Mouse (Mus musculus): Measurements from ENCODE around the gene Olfr1425. TPM values are rescaled to one million over a fixed set of nuclear protein-coding genes. Genes with fewer than 3 reads are reported as not detected.
"Not testable (repeated sequence)": the region's sequence is repeated elsewhere in the genome, so short reads cannot be mapped to it uniquely, and the experiment has no call there.

Gene Olfr1425
- not detected in 2 replicates for polyA plus RNA-seq (2014; fragmentation: Nextera tagmentation; extraction: Ambion mirVana)

- 83% methylated on average over 4 of the region's 4 CpGs for WGBS
- H3K4me3 ChIP-seq (ENCODE audit: low read depth, low read length); H3K9me3 ChIP-seq (ENCODE audit: control insufficient read depth, low read length); H3K4me1 ChIP-seq (replicated peaks; ENCODE audit: control insufficient read depth, insufficient read depth, low read length); DNase-seq (ENCODE audit: low spot score); H3K27me3 ChIP-seq (replicated peaks; ENCODE audit: control insufficient read depth, insufficient read depth, low read length); ATAC-seq (replicated peaks; ENCODE audit: low FRiP score); H3K27ac ChIP-seq (ENCODE audit: low read depth, low read length); H3K4me2 ChIP-seq; H3K9ac ChIP-seq (ENCODE audit: low read depth, low read length); H3K36me3 ChIP-seq (ENCODE audit: control insufficient read depth, insufficient read depth, low read length): not testable (repeated sequence)
Measured at GRCm38 (mm10) chr19:12077631-12078030, at the start of gene Olfr1425. TSS of gene Olfr1425 (minus strand) at chr19:12077731.

DNA sequence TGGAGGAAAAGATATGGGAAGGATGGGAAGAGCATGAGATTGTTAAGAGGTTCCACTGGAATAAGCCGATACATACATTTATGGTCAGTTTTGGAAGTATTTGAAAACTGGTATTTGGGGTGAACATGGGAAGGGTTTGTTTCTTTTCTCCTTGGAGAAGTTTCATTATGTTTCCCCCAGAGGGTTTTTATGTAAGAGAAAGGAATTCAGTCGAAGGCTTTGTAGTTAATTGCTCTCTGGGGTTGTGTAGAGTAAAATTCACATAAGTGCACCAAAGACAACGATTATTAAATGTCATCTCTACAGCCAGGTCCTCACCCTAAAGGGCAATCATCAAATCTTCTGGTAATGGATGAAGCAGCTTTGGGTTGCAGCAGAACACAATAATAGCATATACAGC lies 45.6 kb upstream of the Olfr1425 start, which contains the start of gene Olfr76:
Gene Olfr76, minus strand, starts transcription at position 101 of the 400 bp plus-strand sequence.
- no peak for ATAC-seq (replicated peaks; ENCODE audit: low FRiP score)
- WGBS, result 65% methylated on average over 3 of the region's 3 CpGs

GRCm38 (mm10) chr19:12116464-12116863 lies 38.9 kb upstream of the Olfr1425 start:
- ATAC-seq (replicated peaks; ENCODE audit: low FRiP score), result no peak
- Histone ChIP-seq H3K27me3 (replicated peaks; ENCODE audit: control insufficient read depth, insufficient read depth, low read length) (no peaks in the 10 kb centered on the region), H3K9me3 (ENCODE audit: control insufficient read depth, low read length) (no peaks in the 10 kb centered on the region), H3K4me2 (no peak overlapping the region), H3K9ac (ENCODE audit: low read depth, low read length) (no peak overlapping the region), H3K36me3 (ENCODE audit: control insufficient read depth, insufficient read depth, low read length) (no peaks in the 10 kb centered on the region), H3K4me1 (replicated peaks; ENCODE audit: control insufficient read depth, insufficient read depth, low read length) (no peaks in the 10 kb centered on the region), H3K27ac (ENCODE audit: low read depth, low read length) (no peak overlapping the region), H3K4me3 (ENCODE audit: low read depth, low read length) (no peak overlapping the region)
- no peak for DNase-seq (ENCODE audit: low spot score)
- WGBS, result 82% methylated on average over 3 of the region's 3 CpGs

More for the DNA sequence above, 45.6 kb upstream of the Olfr1425 start, which contains the start of gene Olfr76:
- Histone ChIP-seq H3K27me3 (replicated peaks; ENCODE audit: control insufficient read depth, insufficient read depth, low read length) (no peaks in the 10 kb centered on the region), H3K9me3 (ENCODE audit: control insufficient read depth, low read length) (no peaks in the 10 kb centered on the region), H3K4me1 (replicated peaks; ENCODE audit: control insufficient read depth, insufficient read depth, low read length) (no peaks in the 10 kb centered on the region), H3K4me2 (no peak within 1 kb of the TSS), H3K4me3 (ENCODE audit: low read depth, low read length) (no peak within 1 kb of the TSS), H3K36me3 (ENCODE audit: control insufficient read depth, insufficient read depth, low read length) (no peaks in the 10 kb centered on the region), H3K9ac (ENCODE audit: low read depth, low read length) (no peak within 1 kb of the TSS), H3K27ac (ENCODE audit: low read depth, low read length) (no peak within 1 kb of the TSS)
- DNase-seq (ENCODE audit: low spot score), result no peak

DNA sequence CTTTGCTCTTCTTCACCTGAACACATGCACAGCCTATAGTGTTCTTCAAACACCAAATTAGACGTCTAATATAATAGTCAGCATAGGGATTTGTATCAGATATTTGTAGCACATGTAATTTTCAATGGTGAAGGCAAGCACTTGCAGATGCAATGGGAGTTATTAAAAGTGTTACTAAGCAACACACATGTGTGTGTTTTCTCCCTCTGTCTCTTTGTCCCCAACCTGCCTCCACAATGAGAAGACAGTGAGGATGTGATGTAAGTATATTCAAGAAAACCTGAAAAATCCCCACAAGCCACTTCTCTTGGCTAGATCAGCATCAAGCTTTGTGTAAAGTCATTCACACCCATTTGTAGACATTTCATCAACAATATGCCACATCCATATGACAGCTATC lies 38.3 kb upstream of the Olfr1425 start, which contains the start of gene Olfr1428:
Gene Olfr1428, minus strand, starts transcription at position 101 of the 400 bp plus-strand sequence.
- ATAC-seq (replicated peaks; ENCODE audit: low FRiP score) (no peak), DNase-seq (ENCODE audit: low spot score) (no peak)
- no peaks in the 10 kb centered on the region for H3K9me3 ChIP-seq (ENCODE audit: control insufficient read depth, low read length)
- H3K4me1 ChIP-seq (replicated peaks; ENCODE audit: control insufficient read depth, insufficient read depth, low read length), result no peaks in the 10 kb centered on the region
- H3K9ac ChIP-seq (ENCODE audit: low read depth, low read length), result no peak within 1 kb of the TSS
- H3K27me3 ChIP-seq (replicated peaks; ENCODE audit: control insufficient read depth, insufficient read depth, low read length), result no peaks in the 10 kb centered on the region
- no peak within 1 kb of the TSS for H3K4me2 ChIP-seq
- H3K36me3 ChIP-seq (ENCODE audit: control insufficient read depth, insufficient read depth, low read length), result no peaks in the 10 kb centered on the region
- WGBS, result 67% methylated on average over 1 of the region's 1 CpGs
- H3K27ac ChIP-seq (ENCODE audit: low read depth, low read length), result no peak within 1 kb of the TSS
- no peak within 1 kb of the TSS for H3K4me3 ChIP-seq (ENCODE audit: low read depth, low read length)

DNA sequence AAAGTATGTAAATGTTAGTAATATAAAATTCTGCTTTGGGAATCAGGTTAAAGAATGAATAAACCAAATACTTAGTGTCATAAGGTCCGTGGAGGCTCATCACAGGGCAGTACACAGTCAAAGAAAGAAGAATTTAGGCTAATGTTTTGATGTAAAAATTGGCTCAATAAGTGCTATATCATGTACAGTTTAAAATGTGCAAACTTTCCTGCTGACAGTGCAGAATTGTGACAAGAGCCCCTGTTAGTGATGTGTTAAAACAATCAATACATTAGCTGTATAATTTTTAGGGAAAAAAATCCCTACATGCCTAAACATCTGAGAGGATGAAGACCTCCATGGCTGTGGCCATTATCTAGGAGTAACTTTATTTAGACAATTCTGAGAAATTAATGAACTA lies 36.3 kb upstream of the Olfr1425 start:
- no peak for ATAC-seq (replicated peaks; ENCODE audit: low FRiP score)
- no peak overlapping the region for H3K9ac ChIP-seq (ENCODE audit: low read depth, low read length)

GRCm38 (mm10) chr19:12104541-12104940 lies 27.0 kb upstream of the Olfr1425 start:
- Histone ChIP-seq H3K4me3 (ENCODE audit: low read depth, low read length) (no peak overlapping the region), H3K4me1 (replicated peaks; ENCODE audit: control insufficient read depth, insufficient read depth, low read length) (no peaks in the 10 kb centered on the region), H3K9ac (ENCODE audit: low read depth, low read length) (no peak overlapping the region), H3K4me2 (no peak overlapping the region), H3K27ac (ENCODE audit: low read depth, low read length) (no peak overlapping the region), H3K9me3 (ENCODE audit: control insufficient read depth, low read length) (no peaks in the 10 kb centered on the region), H3K27me3 (replicated peaks; ENCODE audit: control insufficient read depth, insufficient read depth, low read length) (no peaks in the 10 kb centered on the region), H3K36me3 (ENCODE audit: control insufficient read depth, insufficient read depth, low read length) (no peaks in the 10 kb centered on the region)
- DNase-seq (ENCODE audit: low spot score) (no peak), ATAC-seq (replicated peaks; ENCODE audit: low FRiP score) (no peak)
- WGBS, result 54% methylated on average over 1 of the region's 1 CpGs

More for the DNA sequence above, 36.3 kb upstream of the Olfr1425 start:
- 55% methylated on average over 1 of the region's 1 CpGs for whole genome bisulfite sequencing
- Histone ChIP-seq H3K27ac (ENCODE audit: low read depth, low read length) (no peak overlapping the region), H3K4me1 (replicated peaks; ENCODE audit: control insufficient read depth, insufficient read depth, low read length) (no peaks in the 10 kb centered on the region), H3K9me3 (ENCODE audit: control insufficient read depth, low read length) (no peaks in the 10 kb centered on the region), H3K4me3 (ENCODE audit: low read depth, low read length) (no peak overlapping the region), H3K36me3 (ENCODE audit: control insufficient read depth, insufficient read depth, low read length) (no peaks in the 10 kb centered on the region), H3K4me2 (no peak overlapping the region), H3K27me3 (replicated peaks; ENCODE audit: control insufficient read depth, insufficient read depth, low read length) (no peaks in the 10 kb centered on the region)
- no peak for DNase-seq (ENCODE audit: low spot score)

DNA sequence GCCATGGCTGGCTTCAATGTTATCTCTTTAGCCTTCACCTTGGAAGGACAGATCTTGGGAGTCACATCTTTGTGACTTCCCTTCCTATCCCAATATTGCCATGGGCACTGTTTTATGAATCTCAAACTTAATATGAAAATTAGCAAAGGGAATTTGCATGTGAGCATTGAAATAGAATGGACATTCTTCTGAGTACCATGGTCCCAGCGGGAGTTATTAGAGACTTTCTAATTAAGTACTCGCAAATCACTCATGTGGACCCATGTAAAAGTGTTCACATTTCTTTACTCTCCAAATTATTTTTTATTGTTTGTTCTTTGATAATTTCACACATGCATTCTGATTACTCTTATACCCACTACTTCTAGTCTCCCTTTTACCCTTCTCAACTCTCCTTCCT lies 25.7 kb upstream of the Olfr1425 start, which contains the start of gene Olfr1427:
Gene Olfr1427, minus strand, starts transcription at position 101 of the 400 bp plus-strand sequence.
- WGBS, result 89% methylated on average over 2 of the region's 2 CpGs
- ATAC-seq (replicated peaks; ENCODE audit: low FRiP score), result no peak
- no peak for DNase-seq (ENCODE audit: low spot score)

DNA sequence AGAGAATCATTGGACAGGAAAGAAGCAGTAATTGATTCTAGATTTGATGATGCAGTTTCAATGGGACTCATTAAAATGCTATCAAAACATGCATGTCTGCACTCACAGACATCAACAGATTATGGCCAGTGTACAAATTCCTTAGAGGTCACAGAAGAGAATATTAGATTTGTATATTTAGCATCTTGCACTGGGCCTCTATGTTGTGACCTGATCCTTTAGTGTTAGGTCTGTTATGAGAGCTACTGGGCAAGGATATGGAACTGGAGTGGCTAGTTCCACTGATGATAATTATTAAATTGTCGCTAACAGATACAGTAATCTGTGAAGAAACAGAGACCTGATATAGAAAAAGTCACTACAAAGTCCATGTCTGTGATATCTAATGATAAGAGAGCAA lies 14.4 kb upstream of the Olfr1425 start, which contains the start of gene Olfr1426:
Gene Olfr1426, minus strand, starts transcription at position 101 of the 400 bp plus-strand sequence.
- Histone ChIP-seq H3K36me3 (ENCODE audit: control insufficient read depth, insufficient read depth, low read length) (no peaks in the 10 kb centered on the region), H3K9me3 (ENCODE audit: control insufficient read depth, low read length) (no peaks in the 10 kb centered on the region), H3K4me2 (no peak within 1 kb of the TSS), H3K9ac (ENCODE audit: low read depth, low read length) (no peak within 1 kb of the TSS), H3K27ac (ENCODE audit: low read depth, low read length) (no peak within 1 kb of the TSS), H3K27me3 (replicated peaks; ENCODE audit: control insufficient read depth, insufficient read depth, low read length) (no peaks in the 10 kb centered on the region), H3K4me1 (replicated peaks; ENCODE audit: control insufficient read depth, insufficient read depth, low read length) (no peaks in the 10 kb centered on the region), H3K4me3 (ENCODE audit: low read depth, low read length) (no peak within 1 kb of the TSS)
- no peak for DNase-seq (ENCODE audit: low spot score)
- 76% methylated on average over 1 of the region's 1 CpGs for WGBS
- no peak for ATAC-seq (replicated peaks; ENCODE audit: low FRiP score)

More for the DNA sequence above, 25.7 kb upstream of the Olfr1425 start, which contains the start of gene Olfr1427:
- Histone ChIP-seq H3K27ac (ENCODE audit: low read depth, low read length) (no peak within 1 kb of the TSS), H3K9ac (ENCODE audit: low read depth, low read length) (no peak within 1 kb of the TSS), H3K9me3 (ENCODE audit: control insufficient read depth, low read length) (no peaks in the 10 kb centered on the region), H3K4me3 (ENCODE audit: low read depth, low read length) (no peak within 1 kb of the TSS), H3K27me3 (replicated peaks; ENCODE audit: control insufficient read depth, insufficient read depth, low read length) (no peaks in the 10 kb centered on the region), H3K4me1 (replicated peaks; ENCODE audit: control insufficient read depth, insufficient read depth, low read length) (no peaks in the 10 kb centered on the region), H3K36me3 (ENCODE audit: control insufficient read depth, insufficient read depth, low read length) (no peaks in the 10 kb centered on the region), H3K4me2 (no peak within 1 kb of the TSS)

DNA sequence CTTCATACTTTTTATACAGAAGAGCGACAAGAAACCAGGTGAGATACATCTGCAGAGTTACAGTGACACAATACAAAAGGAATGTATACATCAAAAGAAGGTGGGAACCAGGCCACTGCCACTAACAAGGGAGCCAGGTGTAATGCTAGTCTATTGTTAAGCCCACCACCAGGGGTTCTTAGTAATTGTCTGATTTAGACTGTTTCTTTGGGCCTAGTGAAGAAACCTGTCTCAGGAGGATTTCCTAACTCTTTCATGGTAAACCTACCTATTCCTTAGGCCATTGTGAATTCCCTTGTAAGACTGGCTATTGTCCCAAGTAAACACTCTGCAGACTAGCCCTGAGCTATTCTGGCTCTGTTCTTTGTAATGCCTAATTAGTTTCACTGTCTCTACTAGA lies 8.0 kb downstream of the Olfr1425 start:
- WGBS, result 68% methylated on average over 1 of the region's 1 CpGs
- H3K36me3 ChIP-seq (ENCODE audit: control insufficient read depth, insufficient read depth, low read length); ATAC-seq (replicated peaks; ENCODE audit: low FRiP score); H3K4me1 ChIP-seq (replicated peaks; ENCODE audit: control insufficient read depth, insufficient read depth, low read length); H3K27ac ChIP-seq (ENCODE audit: low read depth, low read length); H3K9ac ChIP-seq (ENCODE audit: low read depth, low read length); DNase-seq (ENCODE audit: low spot score); H3K4me2 ChIP-seq; H3K27me3 ChIP-seq (replicated peaks; ENCODE audit: control insufficient read depth, insufficient read depth, low read length); H3K9me3 ChIP-seq (ENCODE audit: control insufficient read depth, low read length); H3K4me3 ChIP-seq (ENCODE audit: low read depth, low read length): not testable (repeated sequence)

Data from liver, embryonic 11.5 days (tissue).